Mouse (Mus musculus): ENCODE data around the gene Fam114a2.

Fam114a2 gene

DNA sequence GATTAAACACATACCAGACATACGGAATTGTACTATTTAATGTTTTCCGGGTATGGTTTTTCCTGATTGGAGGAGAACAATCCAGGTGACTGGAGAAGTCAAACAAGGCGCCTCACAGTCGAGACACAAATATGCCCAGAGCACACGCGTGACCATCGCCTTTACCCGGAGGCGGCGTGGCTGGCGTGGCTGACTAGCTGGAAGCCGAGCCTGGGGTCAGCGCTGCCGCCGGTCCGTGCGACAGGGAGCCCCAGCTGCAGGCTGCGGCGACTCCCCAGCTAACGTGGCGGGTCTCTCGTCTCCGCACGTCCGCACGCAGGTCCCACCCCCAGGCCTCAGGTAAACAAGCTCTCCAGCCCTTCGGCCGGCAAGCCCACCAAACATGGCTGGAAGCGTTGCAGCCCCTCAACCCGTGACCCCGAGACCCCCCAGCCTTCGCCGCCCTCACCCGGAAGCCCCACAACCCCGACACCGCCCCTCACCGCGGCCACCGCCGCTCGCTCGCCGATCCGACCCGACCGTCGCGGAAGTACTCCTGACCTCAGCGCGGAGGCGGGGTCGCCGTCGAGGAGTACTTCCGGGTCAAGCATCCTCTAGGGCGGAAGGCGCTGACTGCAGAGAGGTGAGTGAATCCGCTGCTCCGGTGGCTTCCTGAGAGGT is at the start of gene Fam114a2, which contains the start of gene Mfap3:
Gene Fam114a2, minus strand, starts transcription at position 527 of the 660 bp plus-strand sequence.
Gene Mfap3, plus strand, starts transcription at position 574 of the 660 bp plus-strand sequence.
- WGBS = under 1% methylated on average over 59 of the region's 59 CpGs

DNA sequence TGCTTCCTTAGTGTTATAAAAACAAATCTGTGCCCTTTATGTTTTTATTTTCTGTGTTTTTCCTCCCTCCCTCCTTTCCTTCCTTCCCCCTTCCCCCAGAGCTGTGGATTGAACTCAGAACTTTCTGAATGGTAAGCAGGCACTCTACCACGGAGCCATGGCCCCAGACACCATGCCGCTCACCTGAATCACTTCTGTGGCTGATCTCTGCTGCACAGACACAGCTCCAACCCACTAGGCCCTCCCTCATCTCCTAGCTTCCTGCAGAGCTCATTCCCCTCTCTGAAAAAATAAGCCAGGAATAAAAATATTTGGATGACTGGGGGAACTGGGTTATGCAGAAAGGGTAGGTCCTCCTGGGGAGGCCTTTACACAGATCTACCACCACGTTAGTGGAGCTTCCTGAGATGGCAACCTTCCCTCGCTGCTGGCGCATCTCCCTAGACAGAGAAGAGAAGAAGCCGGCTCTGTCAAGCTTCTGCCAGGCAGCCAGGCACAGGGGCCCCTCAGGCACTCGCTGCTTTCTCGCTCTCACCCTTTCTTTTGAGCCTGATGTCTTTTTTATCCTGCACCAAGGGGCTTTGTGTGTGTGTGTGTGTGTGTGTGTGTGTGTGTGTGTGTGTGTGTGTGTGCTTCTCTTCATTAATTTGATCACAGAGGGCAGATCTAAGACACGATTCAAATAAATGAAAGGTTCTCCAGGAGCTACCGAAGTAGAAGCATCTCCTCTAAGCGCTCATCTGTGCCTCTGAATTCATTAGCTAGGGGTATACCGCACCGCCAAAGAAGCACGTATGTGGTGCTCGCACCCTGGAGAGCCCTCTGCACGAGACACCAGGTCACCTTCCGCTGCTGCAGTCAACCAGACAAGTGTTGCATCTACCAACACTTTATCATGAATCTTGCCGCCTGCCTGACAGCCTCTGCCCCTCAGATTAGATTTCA is 47.9 kb upstream of the Fam114a2 start:
- WGBS = 59% methylated on average over 18 of the region's 18 CpGs

DNA sequence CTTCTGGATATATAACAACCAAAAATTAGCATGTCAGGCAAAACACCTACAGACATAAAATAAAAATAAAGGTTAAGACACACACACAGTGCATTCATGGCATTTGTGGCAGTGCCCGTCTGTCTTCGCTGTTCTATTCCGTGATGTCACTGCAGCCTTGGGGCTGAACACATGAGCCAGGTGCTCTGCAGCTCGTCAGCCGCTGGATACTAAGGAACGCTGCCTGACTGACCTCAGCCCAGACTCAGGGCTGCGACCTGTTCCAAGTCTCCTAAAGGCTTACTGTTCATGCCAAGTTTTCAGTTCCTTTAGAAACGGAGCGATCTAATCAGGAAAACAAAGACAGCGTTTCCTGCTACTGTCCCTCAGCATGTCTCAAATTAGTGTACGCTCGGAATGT is 46.1 kb upstream of the Fam114a2 start:
- WGBS = 52% methylated on average over 12 of the region's 12 CpGs

DNA sequence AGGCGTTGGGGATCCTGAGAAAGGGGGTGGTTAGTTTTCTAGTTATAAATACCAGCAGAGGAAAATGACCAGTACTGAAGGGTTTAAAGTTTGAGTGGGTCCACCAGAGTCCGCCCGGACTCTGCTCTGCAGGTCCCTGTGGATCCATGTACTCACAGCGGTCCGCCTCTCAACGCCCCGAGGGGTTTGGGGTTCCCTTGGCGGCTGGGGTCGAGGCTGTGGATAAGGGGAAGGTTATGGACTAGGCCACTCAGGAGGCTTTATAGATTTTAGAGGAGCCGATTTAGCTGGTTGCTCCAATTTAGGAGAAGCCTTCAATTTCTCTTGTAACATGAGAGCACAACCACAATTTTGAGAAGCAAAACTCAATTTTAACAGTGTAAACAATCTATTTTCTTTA is 39.5 kb upstream of the Fam114a2 start:
- 92% methylated on average over 9 of the region's 10 CpGs for WGBS

DNA sequence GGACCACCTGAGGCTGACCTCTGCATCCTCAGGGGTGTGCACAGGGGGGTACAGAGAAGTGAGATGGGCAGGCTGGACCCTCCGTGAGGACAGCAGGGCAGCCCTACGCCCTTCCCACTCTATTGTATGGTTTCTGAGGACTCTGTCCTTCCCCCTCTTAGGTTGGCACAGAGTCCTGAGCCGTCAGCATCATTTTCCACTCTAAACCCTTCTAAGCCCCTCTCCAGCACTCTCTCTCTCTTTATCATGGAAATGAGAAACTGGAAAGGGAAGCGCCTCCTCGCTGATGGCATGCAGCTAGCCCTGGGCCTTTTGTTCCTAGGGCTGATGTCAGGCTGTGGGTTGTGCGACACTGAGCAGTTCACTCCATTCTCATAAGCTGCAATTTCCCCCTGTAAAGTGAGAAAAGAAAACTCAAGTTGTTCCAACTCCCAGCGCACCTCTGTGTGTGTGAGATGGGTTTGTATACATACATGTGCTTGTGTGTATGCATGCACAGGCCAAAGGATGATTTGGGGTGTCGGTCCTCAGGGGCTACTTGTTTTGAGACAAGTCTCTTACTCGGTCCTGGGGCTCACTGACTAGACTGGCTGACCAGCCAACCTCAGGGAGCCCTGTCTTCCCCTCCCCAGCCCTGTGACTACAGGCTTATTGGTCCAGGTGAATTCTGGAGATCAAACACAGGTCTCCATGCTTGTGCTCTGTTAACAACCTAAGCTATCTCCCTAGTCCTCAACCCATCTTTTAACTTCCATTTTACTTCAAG is 34.8 kb upstream of the Fam114a2 start:
- 80% methylated on average over 9 of the region's 9 CpGs for WGBS

DNA sequence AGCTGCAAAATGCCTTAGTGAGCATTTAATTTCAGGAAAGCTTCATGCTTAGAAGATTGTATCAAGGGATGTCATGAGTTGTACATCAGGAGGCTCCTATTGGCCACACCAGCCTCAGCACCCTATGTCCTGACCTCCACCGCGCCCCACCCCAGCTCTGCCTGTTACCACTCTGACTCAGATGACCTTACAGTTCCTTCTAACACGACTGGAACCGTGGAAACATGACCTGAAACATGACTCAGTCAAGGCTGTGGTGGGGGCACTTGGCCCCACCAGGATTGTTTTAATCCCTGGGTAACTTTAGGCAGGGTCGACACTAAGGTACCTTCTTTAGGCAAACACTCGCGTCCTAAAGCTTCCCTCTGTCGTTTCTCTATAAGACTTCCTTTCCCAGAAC is 32.6 kb upstream of the Fam114a2 start:
- WGBS = 91% methylated on average over 8 of the region's 8 CpGs

DNA sequence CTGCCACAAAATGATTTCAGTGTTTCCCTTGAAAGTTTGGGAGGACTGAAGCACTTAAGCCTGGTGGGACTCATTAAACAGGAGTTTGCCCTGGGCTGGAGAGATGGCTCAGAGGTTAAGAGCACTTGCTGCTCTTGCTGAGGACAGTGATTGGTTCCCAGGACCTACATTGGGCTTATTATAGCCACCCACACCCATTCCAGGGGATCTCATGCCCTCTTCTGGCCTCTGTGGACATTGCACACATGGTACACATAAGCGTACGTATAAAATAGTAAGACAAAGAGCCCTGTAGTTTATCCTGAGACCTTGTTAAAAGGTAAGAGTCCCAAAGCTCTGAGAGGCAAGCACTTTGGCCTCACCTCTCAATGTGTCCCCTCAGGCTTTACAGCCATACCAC is 31.8 kb upstream of the Fam114a2 start:
- WGBS = 98% methylated on average over 2 of the region's 2 CpGs

DNA sequence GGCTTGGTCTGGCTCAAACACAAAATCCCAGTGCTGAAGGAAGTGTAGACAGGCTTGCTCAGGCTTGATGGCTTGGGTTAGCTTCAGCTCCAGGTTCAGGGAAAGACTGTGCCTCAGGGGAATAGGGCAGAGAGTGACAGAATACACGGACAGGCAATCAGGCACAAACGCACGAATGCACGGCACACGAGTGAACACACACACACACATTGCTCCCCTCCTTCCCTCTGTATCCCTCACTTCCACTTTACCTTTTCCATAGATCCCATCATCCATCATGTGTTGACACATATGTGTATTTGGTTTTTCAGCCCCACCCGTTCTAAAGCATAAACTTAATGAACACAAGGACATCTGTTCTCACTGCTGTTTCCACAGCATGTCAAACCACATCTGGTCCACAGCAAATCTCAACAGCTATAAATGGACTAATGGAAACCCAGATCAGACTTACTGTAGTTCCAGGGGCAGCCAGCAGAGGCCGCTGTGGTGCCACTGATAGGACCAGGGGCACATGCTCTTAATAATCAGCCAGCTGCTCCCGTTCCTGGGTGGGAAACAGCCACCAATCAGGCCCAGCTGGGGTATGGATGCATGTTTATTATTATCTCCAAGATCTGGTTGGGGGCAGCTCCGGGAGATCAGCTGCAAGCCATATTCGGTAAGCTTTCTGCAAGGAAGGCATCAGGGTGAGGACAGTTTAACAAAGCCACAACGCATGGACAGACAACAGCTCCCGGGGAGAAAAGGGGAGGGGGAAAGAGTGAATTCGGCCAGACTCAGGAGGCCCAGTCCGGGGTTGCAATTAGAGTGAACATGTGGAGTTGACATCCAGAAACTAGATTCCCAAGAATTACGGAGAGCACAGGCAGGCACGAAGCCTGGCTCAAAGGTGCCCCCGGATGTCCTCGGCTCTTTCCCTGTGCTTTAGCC is 30.5 kb upstream of the Fam114a2 start:
- WGBS = 40% methylated on average over 18 of the region's 18 CpGs

DNA sequence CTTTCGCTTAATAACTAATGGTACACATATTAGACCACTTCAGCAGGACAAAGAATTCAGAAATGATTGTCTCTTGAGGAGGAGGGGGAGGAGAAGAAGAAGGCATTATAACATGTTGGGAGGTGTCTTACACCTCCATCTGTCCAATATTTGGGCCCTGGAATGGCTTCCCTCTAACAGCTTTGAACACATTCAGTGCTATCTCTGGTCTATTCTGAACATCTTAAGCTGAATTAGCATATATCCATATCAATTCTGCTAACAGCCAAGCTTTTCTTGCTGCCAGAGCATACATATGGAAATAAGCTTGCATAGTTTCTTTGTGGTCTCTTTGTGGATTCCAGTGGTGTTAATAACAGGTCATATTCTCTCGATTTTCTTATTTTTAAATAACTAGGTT is 22.3 kb upstream of the Fam114a2 start:
- 74% methylated on average over 2 of the region's 2 CpGs for WGBS

DNA sequence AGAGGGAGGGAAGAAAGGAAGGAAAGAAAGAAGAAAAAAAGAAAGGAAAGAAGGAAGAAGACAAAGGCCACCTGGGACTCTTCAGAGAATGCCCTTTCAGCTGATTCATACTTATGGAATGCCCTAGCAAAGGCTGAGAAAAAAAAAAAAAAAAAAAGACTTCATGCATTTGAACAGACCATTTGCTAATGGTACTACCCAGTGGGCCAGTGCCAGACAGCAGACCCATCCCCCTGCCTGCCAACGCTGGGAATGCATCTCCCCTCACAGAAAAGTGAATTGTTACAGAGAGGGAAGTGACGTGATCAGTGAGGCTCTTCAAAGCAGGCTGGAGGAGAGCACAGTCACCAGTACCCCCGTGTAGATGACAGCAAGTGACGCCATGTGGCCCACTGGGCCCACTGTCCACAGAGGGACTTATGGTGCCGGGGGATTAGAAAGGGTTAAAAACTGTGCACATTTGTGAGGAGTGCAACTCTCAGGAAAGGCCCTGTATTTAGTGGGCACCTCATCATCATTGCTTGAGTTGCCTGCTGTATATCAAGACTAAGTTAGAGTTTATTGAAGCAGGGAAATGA is 21.5 kb upstream of the Fam114a2 start:
- 75% methylated on average over 5 of the region's 5 CpGs for WGBS

DNA sequence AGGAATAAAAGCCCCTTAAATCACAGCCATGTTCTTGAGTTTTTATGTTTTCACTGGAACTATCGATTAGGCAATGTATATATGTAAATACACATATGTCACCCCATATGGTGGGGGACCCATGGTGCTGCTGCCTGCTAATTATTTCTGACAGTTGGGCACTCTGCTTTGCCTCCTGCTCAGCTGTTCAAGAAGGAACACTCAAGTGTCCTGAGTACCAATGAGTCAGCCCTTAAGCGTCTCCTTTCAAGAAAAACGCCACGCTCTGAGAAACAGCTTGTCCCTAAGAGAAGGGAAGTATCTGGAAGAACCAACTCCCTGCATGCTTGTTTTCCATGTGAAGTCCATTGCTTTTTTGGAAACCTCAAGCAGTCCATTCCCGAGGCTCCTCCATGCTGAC is 17.5 kb upstream of the Fam114a2 start:
- WGBS = 75% methylated on average over 5 of the region's 5 CpGs

DNA sequence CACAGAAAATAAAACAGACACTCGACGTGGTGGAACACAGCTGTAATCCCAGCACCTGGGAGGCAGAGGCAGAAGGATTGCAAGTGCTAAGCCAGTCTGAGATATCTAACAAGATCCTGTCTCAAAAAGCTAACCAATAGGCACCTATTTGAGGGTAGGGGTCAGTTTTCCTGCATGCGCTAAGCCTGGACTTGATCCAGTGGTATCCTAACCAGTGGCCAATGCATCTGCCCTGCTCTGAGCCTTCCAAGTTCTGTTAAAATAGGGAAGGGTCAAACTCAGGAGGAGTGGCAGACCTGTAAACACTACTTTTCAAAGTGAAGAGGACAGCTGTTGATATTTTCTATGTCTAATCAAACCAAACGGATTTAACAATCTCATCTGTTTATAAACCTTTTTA is 13.9 kb upstream of the Fam114a2 start:
- WGBS = 88% methylated on average over 4 of the region's 4 CpGs

DNA sequence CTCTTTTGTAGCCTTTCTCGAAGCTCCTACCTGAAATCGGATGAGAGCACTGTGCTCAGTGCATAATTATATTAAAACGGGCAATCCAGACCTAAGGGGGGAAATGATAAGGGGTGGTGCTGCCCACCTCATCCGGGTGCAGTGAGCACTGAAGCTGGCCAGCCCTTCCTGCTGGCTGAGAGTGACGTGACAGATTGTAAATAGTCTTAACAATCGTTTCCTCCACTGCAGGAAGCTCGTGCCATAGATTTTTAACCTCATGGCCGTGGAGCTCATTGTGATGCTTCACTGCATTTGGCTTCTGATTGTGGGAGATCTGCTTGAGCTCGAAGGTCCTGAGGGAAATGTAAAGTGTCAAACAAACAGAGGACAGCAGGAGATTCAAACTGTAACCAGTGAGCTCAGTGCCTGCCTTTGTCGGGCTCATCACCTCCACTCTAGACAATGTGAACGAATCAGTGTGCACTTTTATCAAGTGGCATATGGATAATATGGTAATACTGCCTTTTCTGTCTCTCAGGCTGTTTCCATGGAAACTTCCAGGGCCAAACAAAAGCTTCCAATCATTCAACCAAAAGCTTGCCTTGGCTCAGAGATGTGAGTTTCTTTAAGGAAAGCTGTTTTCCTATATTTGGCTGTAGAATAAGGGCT is 13.0 kb upstream of the Fam114a2 start:
- 33% methylated on average over 11 of the region's 11 CpGs for WGBS

DNA sequence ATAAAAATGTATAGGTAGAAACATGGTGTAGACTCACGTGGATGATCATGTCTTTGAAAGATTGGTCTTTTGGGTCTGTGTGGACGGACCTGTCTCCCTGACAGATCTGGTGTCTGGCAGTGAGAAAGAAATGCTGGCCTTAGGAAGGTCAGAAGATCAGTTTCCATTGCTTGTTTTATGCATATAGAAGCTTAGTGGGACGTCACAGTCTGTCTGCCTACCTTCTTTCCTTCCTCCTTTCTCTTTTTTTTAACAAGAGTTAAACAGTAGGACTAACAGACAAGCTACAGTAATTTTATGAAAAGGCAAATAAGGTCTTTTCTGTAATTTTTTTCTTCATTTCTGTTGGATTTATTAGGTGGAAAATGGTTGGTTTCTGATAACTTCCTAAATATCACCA is 10.7 kb upstream of the Fam114a2 start:
- 91% methylated on average over 3 of the region's 3 CpGs for WGBS

DNA sequence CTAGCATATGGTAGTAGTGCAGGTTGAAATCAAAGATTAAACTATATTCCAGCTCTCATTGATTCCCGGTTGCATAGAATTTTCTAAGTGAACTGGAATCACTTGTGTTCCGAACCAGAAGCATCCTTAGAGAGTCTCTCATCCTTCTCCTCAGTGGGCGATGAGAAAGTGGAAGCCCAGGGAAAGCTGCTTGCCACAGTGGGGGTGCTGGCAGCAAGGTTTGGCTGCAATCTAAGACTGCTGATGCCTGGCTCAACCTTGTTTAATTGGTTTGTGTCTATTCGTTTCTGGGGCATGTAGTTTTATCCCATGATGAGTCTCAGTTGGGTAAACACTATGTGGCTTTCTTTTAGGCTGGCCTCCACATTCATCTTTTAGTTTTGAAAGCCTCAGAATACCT is 9.1 kb upstream of the Fam114a2 start:
- 63% methylated on average over 4 of the region's 4 CpGs for WGBS

DNA sequence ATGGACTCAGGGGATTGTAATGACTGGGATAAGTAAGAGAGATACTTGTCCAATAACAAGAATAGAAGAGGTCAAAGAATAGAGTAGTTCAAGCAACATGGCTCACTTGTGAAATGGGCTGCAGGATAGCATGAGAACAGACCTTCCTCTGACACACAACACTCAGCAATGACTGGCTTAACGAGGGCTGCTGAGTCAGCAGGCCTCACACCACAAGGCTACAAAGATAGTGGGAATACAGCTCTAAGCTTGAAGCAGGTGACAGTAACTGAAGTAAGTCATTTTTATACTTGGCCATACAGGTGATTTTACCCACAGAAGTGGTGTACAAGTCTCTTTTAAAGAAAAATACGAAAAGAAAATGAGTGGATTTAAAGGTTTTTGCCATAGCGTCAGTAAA is 7.5 kb upstream of the Fam114a2 start:
- WGBS = 84% methylated on average over 3 of the region's 3 CpGs

DNA sequence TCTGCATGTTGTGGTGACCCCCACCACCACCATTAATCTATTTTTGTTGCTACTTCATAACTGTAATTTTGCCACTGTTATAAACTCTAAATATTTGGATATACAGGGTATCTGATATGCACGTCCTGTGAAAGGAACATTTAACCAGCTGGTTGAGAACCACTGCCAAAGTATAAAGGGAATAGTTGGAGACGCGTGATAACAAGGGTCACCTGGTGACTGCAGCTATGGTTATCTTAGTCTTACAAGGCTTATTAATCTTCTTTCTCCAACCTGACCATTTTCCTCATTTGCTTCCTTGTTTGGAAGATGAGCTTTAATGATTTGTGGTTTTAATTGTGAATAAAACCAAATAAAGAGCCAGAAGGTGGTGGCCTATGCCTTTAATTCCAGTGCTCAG is 5.0 kb upstream of the Fam114a2 start:
- 85% methylated on average over 3 of the region's 3 CpGs for WGBS

DNA sequence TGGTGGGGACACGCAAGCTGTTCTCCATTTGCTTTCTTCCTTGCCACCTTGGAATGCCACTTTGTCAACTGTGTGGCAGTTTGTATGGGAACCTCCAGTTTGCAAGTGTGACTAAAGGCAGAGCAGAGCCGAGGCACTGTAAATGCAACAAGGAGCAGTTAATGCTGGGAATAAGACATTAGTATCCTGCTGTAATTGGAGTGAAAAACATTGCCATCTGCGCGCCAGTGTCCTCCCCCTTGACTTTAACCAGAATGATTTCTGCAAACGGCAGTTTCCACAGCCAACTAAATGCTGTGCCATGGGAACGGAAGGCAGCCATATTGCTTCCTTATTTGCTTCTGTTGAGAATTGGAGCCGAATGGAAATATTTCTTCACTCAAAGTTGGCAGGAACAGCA is 3.6 kb upstream of the Fam114a2 start:
- 32% methylated on average over 7 of the region's 7 CpGs for WGBS

DNA sequence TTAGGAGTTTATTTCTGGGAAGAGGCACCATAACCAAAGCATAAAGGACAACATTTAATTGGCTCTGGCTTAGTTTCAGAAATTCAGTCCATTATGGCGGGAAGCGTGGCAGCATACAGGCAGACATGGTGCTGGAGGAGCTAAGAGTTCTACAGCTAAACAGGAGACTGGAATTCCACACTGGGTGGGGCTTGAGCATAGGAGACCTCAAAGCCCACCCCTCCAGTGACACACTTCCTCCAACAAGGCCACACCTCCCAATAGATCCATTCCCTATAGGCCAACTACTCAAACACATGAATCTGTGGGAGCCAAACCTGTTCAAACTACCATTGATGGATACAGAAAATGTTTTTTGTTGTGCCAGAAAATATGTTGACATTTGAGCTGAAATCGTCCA is 2.8 kb upstream of the Fam114a2 start:
- 65% methylated on average over 3 of the region's 3 CpGs for WGBS

DNA sequence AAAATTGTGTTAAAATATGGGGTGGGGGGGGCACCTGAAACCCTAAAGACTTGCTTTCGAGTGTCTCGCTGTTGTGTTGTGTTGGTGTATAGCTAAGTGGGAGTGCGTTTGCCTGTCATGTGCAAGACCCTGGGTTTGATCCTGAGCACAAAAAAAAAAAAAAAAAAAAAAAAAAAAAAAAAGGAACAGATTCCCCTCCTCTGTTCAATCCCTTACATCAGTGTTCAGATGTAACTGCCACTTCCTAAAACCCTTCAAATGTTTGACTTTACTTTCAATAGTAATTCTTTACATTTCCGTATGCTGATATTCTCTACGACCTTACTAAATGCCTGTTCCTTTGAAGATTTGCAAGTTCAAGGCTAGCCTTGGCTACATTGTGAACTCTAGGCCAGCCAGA is 887 bp upstream of the Fam114a2 start:
- 62% methylated on average over 5 of the region's 5 CpGs for WGBS
